Mouse (Mus musculus) stomach, embryonic 15.5 days (tissue): ENCODE results near the gene Phlda2. TPM values are rescaled to one million over a fixed set of nuclear protein-coding genes. Genes with fewer than 3 reads are reported as not detected.
A peak's percentile ranks its signal among the peaks of the same experiment; 100 is the strongest.

ENCODE experiments used
- ATAC-seq: fragments of 200-750 bp; cut with Nextera tagmentation; 2 replicates; pipeline ENCODE4 v1.8.0; 2017; ENCODE audit warnings: low read depth, moderate number of reproducible peaks, moderate TSS enrichment; ENCODE audit not compliant: insufficient read depth, low FRiP score
- H3K27ac ChIP-seq: fragments of 300-500 bp; sonication (generic); 2 replicates; pipeline ENCODE4 v1.5.1; 2015; ENCODE audit warnings: mild to moderate bottlenecking, inconsistent platforms
- H3K27me3 ChIP-seq: fragments of 300-500 bp; sonication (generic); replicated peaks from 2 replicates; pipeline ENCODE4 v1.6.1; 2015; ENCODE audit warnings: inconsistent platforms
- H3K36me3 ChIP-seq: fragments of 300-500 bp; sonication (generic); 2 replicates; pipeline ENCODE4 v1.6.1; 2015; ENCODE audit warnings: inconsistent platforms
- H3K4me1 ChIP-seq: fragments of 300-500 bp; sonication (generic); 2 replicates; pipeline ENCODE4 v1.6.1; 2015; ENCODE audit warnings: inconsistent platforms
- H3K4me2 ChIP-seq: fragments of 300-500 bp; sonication (generic); 2 replicates; pipeline ENCODE4 v1.6.1; 2015; ENCODE audit warnings: mild to moderate bottlenecking, inconsistent platforms
- H3K4me3 ChIP-seq: fragments of 300-500 bp; sonication (generic); replicated peaks from 2 replicates; pipeline ENCODE4 v1.5.1; 2015; ENCODE audit warnings: inconsistent platforms
- H3K9ac ChIP-seq: fragments of 300-500 bp; sonication (generic); 2 replicates; pipeline ENCODE4 v1.6.1; 2015; ENCODE audit warnings: inconsistent platforms
- H3K9me3 ChIP-seq: fragments of 300-500 bp; sonication (generic); 2 replicates; pipeline ENCODE4 v1.6.1; 2016; ENCODE audit warnings: inconsistent platforms
- WGBS: fragments of 180-500 bp; shearing (Covaris S2); methylation state at CpG from one replicate; pipeline ENCODE4 v1.1.7; 2015; 5-methylcytosine and 5-hydroxymethylcytosine counted together
- polyA plus RNA-seq: library from polyadenylated mRNA; unstranded; fragments of >200 nt; fragmentation: Nextera tagmentation; extraction: Ambion mirVana; gene quantifications from 2 replicates; pipeline ENCODE4 v1.2.1, GENCODE M21; 2015

Gene Phlda2
- polyA plus RNA-seq, 1 experiment from 2014 or later: 13.7 TPM

DNA sequence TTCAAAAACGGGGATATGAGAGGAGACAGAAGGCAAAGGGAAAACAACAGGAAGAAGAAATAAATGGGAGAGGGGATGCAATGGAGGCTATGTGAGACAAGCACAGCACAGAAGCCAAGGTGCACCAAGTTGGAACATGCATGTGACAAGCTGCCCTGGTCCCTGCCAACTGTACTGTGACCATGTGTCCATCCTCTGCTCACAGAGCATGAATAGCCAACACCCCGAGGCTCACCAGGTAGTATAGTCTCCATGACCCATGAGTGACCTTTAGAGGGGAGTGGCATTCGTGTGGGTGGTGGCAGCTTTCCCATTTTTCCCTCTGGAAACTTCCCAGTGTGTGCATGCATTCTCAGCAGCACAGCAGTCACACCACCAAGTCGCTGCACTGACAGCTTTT, 16.4 kb upstream of the Phlda2 start:
- no peak for ATAC-seq
- 71% methylated on average over 4 of the region's 4 CpGs for WGBS
- H3K36me3 ChIP-seq: peaks cover 79% of the 10 kb centered on the region
- no peaks in the 10 kb centered on the region for H3K4me1 ChIP-seq
- H3K4me2 ChIP-seq: no peak overlapping the region
- no peak overlapping the region for H3K4me3 ChIP-seq
- no peaks in the 10 kb centered on the region for H3K27me3 ChIP-seq
- no peak overlapping the region for H3K27ac ChIP-seq
- H3K9me3 ChIP-seq: no peaks in the 10 kb centered on the region
- no peak overlapping the region for H3K9ac ChIP-seq

DNA sequence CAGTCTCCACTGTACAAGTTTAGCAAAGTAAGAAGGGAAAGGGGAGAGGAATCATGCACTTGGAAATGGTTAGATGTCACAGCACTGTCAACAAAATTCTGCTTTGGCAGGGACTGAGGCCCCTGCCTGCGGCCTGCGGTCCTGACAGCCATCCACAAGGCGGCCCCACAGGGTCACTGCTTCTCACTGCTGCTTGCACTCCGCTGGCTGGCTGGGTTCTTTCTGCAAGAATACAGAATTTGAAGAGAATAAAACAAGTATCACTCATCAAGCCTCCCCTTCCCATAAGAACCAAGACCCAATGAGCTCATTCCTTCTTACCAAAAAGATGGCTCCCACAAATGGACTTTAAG, 11.4 kb upstream of the Phlda2 start:
- no peak overlapping the region for H3K27ac ChIP-seq
- H3K9ac ChIP-seq: no peak overlapping the region
- no peak overlapping the region for H3K4me2 ChIP-seq
- no peak for ATAC-seq
- no peaks in the 10 kb centered on the region for H3K27me3 ChIP-seq
- peaks cover 47% of the 10 kb centered on the region for H3K36me3 ChIP-seq
- H3K9me3 ChIP-seq: no peaks in the 10 kb centered on the region
- WGBS: 96% methylated on average over 4 of the region's 4 CpGs
- H3K4me3 ChIP-seq: no peak overlapping the region
- no peaks in the 10 kb centered on the region for H3K4me1 ChIP-seq

DNA sequence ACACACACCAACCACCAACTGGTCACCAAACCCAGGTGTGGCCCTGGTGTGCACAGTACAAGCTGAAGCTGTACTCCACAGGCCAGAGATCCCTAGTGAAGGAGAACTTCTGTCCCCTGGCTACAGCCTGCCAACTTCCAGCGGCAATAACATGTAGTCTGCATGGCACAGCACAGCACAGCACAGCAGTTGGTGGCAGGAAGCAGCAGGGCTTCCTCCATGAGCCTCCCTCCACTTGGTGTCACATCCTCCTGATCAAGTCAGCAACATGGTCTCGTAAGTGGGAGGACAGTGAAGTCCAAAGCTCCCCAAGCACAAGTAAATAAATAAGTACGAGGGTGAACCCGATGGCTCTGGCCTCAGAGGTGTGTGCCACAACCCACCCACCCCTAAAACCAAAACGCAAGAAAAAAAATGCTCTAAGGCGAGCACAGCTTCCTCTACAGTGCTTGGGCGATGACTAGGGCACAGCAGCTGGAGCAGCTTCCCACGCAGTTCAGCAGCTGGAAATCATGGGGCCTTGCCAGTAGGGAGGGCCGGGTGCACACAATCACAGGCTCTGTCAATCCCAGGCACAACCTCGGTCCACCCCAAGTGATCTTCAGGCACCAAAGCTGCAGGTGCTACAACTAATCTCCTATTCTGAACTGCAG, 10.9 kb upstream of the Phlda2 start:
- WGBS: 85% methylated on average over 10 of the region's 10 CpGs
- H3K36me3 ChIP-seq: peaks cover 42% of the 10 kb centered on the region

DNA sequence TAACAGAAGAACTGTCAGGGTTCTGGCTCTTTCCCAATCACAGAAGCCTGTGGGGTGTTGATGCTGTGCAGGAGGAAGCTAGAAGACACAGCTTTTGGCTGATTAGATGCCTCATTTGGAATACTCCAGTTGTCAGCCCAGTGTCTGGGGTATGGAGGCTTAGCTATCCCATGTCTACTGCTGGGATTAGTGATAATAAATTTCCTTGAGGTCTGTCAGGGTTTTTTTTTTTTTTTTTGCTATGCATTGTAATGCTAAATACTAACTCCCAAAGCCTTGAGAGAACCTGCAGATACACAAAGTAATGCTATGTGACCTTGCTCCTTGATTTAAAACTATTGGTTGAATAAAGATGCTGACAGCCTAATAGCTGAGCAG, 8.4 kb upstream of the Phlda2 start:
- no peak for ATAC-seq
- Histone ChIP-seq H3K4me3 (no peak overlapping the region), H3K27me3 (no peaks in the 10 kb centered on the region), H3K4me1 (no peaks in the 10 kb centered on the region), H3K27ac (no peak overlapping the region), H3K4me2 (no peak overlapping the region), H3K9ac (no peak overlapping the region), H3K36me3 (peaks cover 26% of the 10 kb centered on the region), H3K9me3 (no peaks in the 10 kb centered on the region)

More for the DNA sequence above, 10.9 kb upstream of the Phlda2 start:
- Histone ChIP-seq H3K4me2 (no peak overlapping the region), H3K9ac (no peak overlapping the region), H3K27me3 (no peaks in the 10 kb centered on the region), H3K9me3 (no peaks in the 10 kb centered on the region), H3K27ac (no peak overlapping the region), H3K4me1 (no peaks in the 10 kb centered on the region), H3K4me3 (no peak overlapping the region)
- no peak for ATAC-seq

DNA sequence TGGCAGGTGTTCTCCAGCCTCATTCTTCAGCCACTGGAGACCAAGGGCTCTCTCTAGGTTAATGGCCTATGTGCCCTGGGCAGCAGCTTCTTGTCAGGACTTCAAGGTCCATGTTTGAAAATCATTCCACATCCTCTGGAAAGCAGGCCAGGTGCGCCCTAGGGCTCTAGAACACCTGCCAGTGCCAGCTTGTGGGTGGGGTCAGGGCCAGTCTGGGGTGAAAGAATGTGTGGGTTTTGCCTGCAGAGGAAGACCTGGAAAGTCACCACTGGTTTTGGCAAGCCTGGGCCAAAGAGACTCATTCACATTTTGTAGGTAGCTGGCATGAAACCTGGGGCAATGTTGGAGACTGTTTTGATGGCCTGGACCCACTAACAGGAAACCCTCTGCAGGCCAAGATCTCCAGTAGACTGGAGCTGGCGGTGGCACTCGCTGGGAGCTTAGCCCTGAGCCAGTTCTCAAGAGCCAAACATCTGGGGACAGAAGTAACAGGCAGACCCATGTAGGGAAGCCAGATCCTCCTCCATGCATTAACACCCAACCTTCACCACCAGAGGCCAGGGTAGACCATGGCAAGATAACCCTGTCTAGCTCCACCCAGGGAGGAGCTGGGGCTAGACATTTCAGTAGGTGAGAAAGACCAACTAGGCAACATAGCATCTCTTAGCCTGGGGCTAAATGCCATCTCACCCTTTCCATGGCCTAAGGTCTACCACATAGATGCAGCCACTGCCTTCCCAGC, 7.8 kb upstream of the Phlda2 start:
- Histone ChIP-seq H3K4me3 (no peak overlapping the region), H3K36me3 (peaks cover 25% of the 10 kb centered on the region), H3K27ac (no peak overlapping the region), H3K9ac (no peak overlapping the region), H3K4me1 (no peaks in the 10 kb centered on the region), H3K27me3 (no peaks in the 10 kb centered on the region), H3K9me3 (no peaks in the 10 kb centered on the region), H3K4me2 (no peak overlapping the region)
- no peak for ATAC-seq
- 87% methylated on average over 3 of the region's 3 CpGs for WGBS

GRCm38 (mm10) chr7:143509566-143509965, 6.6 kb upstream of the Phlda2 start:
- Histone ChIP-seq H3K4me3 (no peak overlapping the region), H3K9ac (no peak overlapping the region), H3K36me3 (peaks cover 13% of the 10 kb centered on the region), H3K27ac (no peak overlapping the region), H3K4me1 (no peaks in the 10 kb centered on the region), H3K27me3 (no peaks in the 10 kb centered on the region), H3K9me3 (no peaks in the 10 kb centered on the region), H3K4me2 (no peak overlapping the region)
- no peak for ATAC-seq
- 50% methylated on average over 1 of the region's 1 CpGs for WGBS

- WGBS: 34% methylated on average over 7 of the region's 7 CpGs
- Histone ChIP-seq H3K4me1 (peaks cover 7% of the 10 kb centered on the region; the same call in 1 of the 2 replicates), H3K4me2 (no peak overlapping the region), H3K27ac (no peak overlapping the region), H3K9me3 (no peaks in the 10 kb centered on the region), H3K9ac (no peak overlapping the region), H3K4me3 (no peak overlapping the region), H3K36me3 (no peaks in the 10 kb centered on the region), H3K27me3 (0 out of 2 replicates have a peak, but pooled peaks cover 19% of the 10 kb centered on the region)
- ATAC-seq: no peak
Observed at GRCm38 (mm10) chr7:143506675-143507074, 3.7 kb upstream of the Phlda2 start.

GRCm38 (mm10) chr7:143506271-143506670, 3.3 kb upstream of the Phlda2 start:
- Histone ChIP-seq H3K27ac (no peak overlapping the region), H3K9me3 (no peaks in the 10 kb centered on the region), H3K36me3 (no peaks in the 10 kb centered on the region), H3K27me3 (0 out of 2 replicates have a peak, but pooled peaks cover 21% of the 10 kb centered on the region), H3K4me3 (no peak overlapping the region), H3K4me2 (no peak overlapping the region), H3K9ac (no peak overlapping the region), H3K4me1 (peaks cover 7% of the 10 kb centered on the region; the same call in 1 of the 2 replicates)
- 70% methylated on average over 7 of the region's 7 CpGs for WGBS
- no peak for ATAC-seq

- Histone ChIP-seq H3K27ac (no peak overlapping the region), H3K9ac (no peak overlapping the region), H3K9me3 (no peaks in the 10 kb centered on the region), H3K4me3 (no peak overlapping the region), H3K27me3 (peaks cover 24% of the 10 kb centered on the region; the same call in 1 of the 2 replicates), H3K4me1 (peaks cover 7% of the 10 kb centered on the region; the same call in 1 of the 2 replicates), H3K4me2 (no peak overlapping the region), H3K36me3 (no peaks in the 10 kb centered on the region)
- no peak for ATAC-seq
- WGBS: 26% methylated on average over 11 of the region's 11 CpGs
Observed at GRCm38 (mm10) chr7:143505823-143506222, 2.9 kb upstream of the Phlda2 start.

GRCm38 (mm10) chr7:143505411-143505810, 2.5 kb upstream of the Phlda2 start:
- Histone ChIP-seq H3K9me3 (no peaks in the 10 kb centered on the region), H3K4me1 (peaks cover 7% of the 10 kb centered on the region; the same call in 1 of the 2 replicates), H3K36me3 (no peaks in the 10 kb centered on the region), H3K4me3 (no peak overlapping the region), H3K4me2 (no peak overlapping the region), H3K27ac (no peak overlapping the region), H3K27me3 (peaks cover 28% of the 10 kb centered on the region), H3K9ac (no peak overlapping the region)
- no peak for ATAC-seq
- WGBS: 90% methylated on average over 2 of the region's 2 CpGs

DNA sequence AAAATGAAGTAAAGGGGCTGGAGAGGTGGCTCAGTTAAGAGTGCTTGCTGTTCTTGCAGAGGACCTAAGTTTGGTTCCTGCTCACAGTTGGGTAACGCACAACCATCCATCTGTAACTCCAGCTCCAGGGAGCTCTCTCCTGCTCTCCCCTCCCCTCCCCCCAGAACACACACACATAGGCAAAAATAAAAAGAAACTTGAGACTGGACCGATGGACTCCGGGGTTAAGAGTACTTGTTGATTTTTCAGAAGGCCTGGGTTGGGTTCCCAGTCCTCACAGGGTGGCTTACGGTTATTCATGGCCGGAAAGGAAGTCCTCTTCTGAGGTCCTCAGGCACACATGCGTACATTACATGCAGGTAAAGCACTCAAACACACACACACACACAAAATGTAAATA, 976 bp upstream of the Phlda2 start:
- WGBS: 79% methylated on average over 6 of the region's 6 CpGs
- Histone ChIP-seq H3K9ac (no peak overlapping the region), H3K27me3 (peaks cover 30% of the 10 kb centered on the region)

DNA sequence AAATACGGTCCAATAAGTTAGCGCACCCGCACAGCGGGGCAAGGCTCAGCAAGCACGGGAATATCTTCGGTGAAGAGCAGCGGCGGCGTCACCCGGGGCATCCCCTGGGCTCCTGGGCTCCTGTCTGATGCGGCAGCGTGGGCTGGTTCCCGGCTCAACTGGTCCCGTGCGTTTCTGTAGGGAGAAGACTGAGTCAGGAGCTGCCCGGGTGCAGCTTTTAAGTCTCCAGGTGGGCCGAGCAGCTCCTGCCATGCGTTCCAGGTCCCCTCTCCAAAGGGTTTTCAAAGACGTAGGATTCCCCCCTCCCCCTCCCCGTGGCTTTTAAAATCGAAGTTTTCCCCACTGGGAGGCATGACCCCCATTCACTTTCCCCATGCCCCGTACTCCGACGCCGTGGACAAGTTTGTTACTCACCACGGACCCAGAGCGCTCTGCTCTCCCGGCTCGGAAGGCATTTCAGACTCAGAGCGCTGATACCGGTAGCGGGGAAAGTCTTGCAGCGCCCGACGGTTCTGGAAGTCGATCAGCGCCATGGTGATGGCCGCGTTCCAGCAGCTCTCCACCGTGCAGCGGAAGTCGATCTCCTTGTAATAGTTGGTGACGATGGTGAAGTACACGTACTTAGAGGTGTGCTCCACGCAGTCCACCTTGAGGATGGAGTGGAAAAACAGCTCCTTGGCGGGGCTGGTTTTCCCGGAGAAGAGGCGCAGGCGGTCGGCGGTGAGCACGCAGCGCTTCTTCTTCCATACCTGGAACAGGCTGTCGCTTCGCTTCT, 1.1 kb downstream of the Phlda2 start:
- Histone ChIP-seq H3K9me3 (no peaks in the 10 kb centered on the region), H3K4me2 (peak overlapping the region; percentile 79), H3K4me3 (peak overlapping the region; percentile 42), H3K4me1 (peaks cover 7% of the 10 kb centered on the region; the same call in 1 of the 2 replicates), H3K36me3 (no peaks in the 10 kb centered on the region), H3K27me3 (peaks cover 30% of the 10 kb centered on the region), H3K27ac (no peak overlapping the region), H3K9ac (peak overlapping the region; percentile 17; the same call in 1 of the 2 replicates)
- WGBS: 3% methylated on average over 55 of the region's 55 CpGs
- ATAC-seq: no peak

More for the DNA sequence above, 976 bp upstream of the Phlda2 start:
- Histone ChIP-seq H3K4me1 (peaks cover 7% of the 10 kb centered on the region; the same call in 1 of the 2 replicates), H3K4me3 (no peak overlapping the region), H3K4me2 (no peak overlapping the region), H3K36me3 (no peaks in the 10 kb centered on the region), H3K9me3 (no peaks in the 10 kb centered on the region), H3K27ac (no peak overlapping the region)
- no peak for ATAC-seq
